Mouse (Mus musculus): ENCODE data around the gene Arpc3. TPM values are rescaled to one million over a fixed set of nuclear protein-coding genes. Genes with fewer than 3 reads are reported as not detected.
"Not testable (repeated sequence)": the region's sequence is repeated elsewhere in the genome, so short reads cannot be mapped to it uniquely, and the experiment has no call there.

The Arpc3 gene
- total RNA-seq, 2 experiments from 2014 or later, result 261 to 275 TPM

- TF ChIP-seq CTCF (conservative IDR thresholded peaks at IDR 0.05), result no peak
- peak; percentile 55 to 72 for DNase-seq (ENCODE audit: low spot score in 2 of 2)
- H3K27ac ChIP-seq, result peak overlapping the region; percentile 68
- H3K4me3 ChIP-seq, result no peak overlapping the region
Measured at GRCm38 (mm10) chr5:122402772-122403171, 11.1 kb downstream of the Arpc3 start.

- TF ChIP-seq CTCF (conservative IDR thresholded peaks at IDR 0.05), result no peak
- Histone ChIP-seq H3K27ac (peak overlapping the region; percentile 68), H3K4me3 (no peak overlapping the region)
- no peak for DNase-seq (ENCODE audit: low spot score in 2 of 2)
Measured at GRCm38 (mm10) chr5:122403362-122403761, 11.7 kb downstream of the Arpc3 start.

DNA sequence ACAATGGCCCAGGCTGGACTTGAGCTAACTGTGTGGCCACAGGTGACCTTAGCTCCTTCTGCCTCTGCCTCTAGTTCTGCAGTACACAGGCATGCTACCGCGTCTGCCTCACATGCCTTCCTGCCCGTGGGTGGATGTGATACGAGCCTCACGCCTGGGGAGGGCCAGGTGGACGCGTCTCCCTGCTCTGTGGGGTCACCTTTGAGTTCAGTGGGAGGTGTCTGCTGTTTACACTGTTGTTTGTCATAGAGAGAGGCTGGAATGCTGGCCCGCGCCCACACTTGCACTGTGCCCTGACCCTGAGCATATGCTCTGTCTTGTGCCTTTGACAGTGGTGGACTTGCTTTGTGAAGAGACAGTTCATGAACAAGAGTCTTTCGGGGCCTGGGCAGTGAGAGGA lies 13.9 kb downstream of the Arpc3 start:
- no peak for DNase-seq (ENCODE audit: low spot score in 2 of 2)
- no peak for TF ChIP-seq CTCF (conservative IDR thresholded peaks at IDR 0.05)
- no peak overlapping the region for H3K27ac ChIP-seq
- H3K4me3 ChIP-seq, result no peak overlapping the region

- Histone ChIP-seq H3K4me3 (no peak overlapping the region), H3K27ac (no peak overlapping the region)
- no peak for DNase-seq (ENCODE audit: low spot score in 2 of 2)
- peak; percentile 55 for TF ChIP-seq CTCF (conservative IDR thresholded peaks at IDR 0.05)
Measured at GRCm38 (mm10) chr5:122409692-122410645, 18.3 kb downstream of the Arpc3 start.

- Histone ChIP-seq H3K27ac (no peak overlapping the region), H3K4me3 (no peak overlapping the region)
- DNase-seq (ENCODE audit: low spot score in 2 of 2), result no peak
- TF ChIP-seq CTCF (conservative IDR thresholded peaks at IDR 0.05), result no peak
Measured at GRCm38 (mm10) chr5:122411892-122412291, 20.2 kb downstream of the Arpc3 start.

DNA sequence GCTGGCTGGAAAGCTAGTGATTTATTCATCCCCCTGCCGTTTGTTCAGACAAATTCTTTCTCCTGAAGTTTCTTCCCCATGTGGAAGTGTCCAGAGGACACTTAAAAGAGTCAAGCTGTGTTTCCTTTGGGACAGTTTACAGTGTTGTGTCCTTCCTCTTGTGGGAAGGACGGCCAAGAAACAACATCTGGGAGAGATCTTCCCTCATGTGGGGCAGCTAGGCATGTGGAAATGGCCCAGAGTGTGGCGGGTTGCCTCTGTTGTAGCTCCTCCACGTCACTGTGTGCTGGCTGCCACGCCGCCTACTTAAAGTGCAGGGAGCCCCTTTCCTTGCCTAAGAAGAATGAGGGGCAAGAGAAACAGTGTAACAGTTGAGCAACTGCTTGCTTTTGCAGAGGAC lies 21.1 kb downstream of the Arpc3 start:
- Histone ChIP-seq H3K4me3 (no peak overlapping the region), H3K27ac (no peak overlapping the region)
- no peak for TF ChIP-seq CTCF (conservative IDR thresholded peaks at IDR 0.05)
- DNase-seq (ENCODE audit: low spot score in 2 of 2), result no peak

GRCm38 (mm10) chr5:122414351-122414750 lies 22.7 kb downstream of the Arpc3 start:
- Histone ChIP-seq H3K4me3 (no peak overlapping the region), H3K27ac (no peak overlapping the region)
- no peak for DNase-seq (ENCODE audit: low spot score in 2 of 2)
- TF ChIP-seq CTCF (conservative IDR thresholded peaks at IDR 0.05), result no peak

GRCm38 (mm10) chr5:122415465-122415864 lies 23.8 kb downstream of the Arpc3 start:
- no peak overlapping the region for H3K4me3 ChIP-seq
- no peak for DNase-seq (ENCODE audit: low spot score in 2 of 2)
- TF ChIP-seq CTCF (conservative IDR thresholded peaks at IDR 0.05), result no peak
- H3K27ac ChIP-seq, result no peak overlapping the region

- H3K27ac ChIP-seq; DNase-seq (ENCODE audit: low spot score in 2 of 2); H3K4me3 ChIP-seq: not testable (repeated sequence)
Measured at GRCm38 (mm10) chr5:122420676-122421075, 29.0 kb downstream of the Arpc3 start.

GRCm38 (mm10) chr5:122421271-122422068 lies 29.8 kb downstream of the Arpc3 start, which contains the start of gene Anapc7:
TSS of gene Anapc7 (plus strand) at chr5:122421693.
- TF ChIP-seq CTCF (conservative IDR thresholded peaks at IDR 0.05), result peak; percentile 63
- no peak for DNase-seq (ENCODE audit: low spot score in 2 of 2)
- Histone ChIP-seq H3K4me3 (peak within 1 kb of the TSS; percentile 78), H3K27ac (peak within 1 kb of the TSS; percentile 95)

DNA sequence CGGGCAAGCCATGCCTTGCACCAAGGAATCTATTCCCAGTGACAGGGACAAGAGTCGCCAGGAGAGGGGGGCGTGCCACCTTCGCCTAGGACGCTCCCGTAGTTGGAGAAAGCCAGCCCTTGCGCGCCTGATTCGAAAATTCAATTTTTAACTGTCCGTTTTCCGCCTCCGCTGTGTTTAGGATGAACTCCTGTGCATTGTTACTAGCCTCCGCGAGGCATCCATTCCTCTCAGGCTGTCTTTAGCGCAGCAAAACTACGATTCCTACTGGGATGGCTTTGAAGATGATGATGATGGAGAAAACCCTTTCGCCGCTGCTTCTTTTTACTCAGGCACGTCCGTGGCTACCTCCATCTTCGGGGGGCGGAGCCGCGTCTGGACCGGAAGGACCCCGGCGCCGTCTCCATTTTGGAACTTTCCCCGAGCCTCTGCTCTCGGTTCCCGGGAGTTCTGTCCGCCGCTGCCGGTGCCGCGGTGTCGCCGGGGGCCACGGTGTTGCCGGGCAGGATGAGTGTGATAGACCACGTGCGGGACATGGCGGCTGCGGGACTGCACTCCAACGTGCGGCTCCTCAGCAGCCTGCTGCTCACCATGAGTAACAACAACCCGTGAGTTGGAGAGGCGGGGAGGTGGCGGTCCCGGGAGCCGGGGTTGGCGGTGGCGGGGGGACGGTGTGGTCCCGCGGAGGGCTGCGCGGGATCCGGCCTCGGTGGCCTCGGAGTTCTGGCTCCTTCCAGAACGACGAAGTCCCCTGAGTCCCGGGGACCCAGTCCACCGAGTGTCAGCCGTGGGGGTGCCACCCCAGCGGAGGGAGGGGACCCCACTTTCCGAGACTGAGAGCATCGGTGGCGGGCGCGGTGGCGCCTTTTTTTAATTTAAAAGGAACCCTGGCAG lies 30.6 kb downstream of the Arpc3 start:
- no peak for TF ChIP-seq CTCF (conservative IDR thresholded peaks at IDR 0.05)
- DNase-seq (ENCODE audit: low spot score in 2 of 2), result peak; percentile 85 to 86
- peak overlapping the region; percentile 78 for H3K4me3 ChIP-seq
- peak overlapping the region; percentile 95 for H3K27ac ChIP-seq

DNA sequence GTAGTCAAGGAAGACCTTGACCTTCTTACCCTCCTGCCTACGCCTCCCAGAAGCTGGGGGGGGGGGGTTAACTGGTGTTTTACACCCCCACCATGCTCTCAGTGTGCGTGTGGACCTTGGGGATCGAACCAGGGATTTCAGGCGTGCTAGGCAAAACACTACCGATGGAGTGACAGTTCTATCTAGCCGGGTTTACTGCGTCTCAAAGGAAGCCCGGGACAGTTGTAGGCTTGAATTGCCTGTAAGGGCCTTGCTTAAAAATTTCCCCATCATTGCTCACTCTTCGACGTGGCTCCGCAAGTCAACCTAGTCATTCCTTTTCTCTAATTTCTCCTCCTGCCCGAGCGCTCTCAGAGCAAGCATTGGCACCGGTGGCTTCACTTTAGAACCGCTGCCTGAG lies 31.4 kb downstream of the Arpc3 start:
- H3K27ac ChIP-seq, result peak overlapping the region; percentile 95; the same call in 1 of the 2 replicates
- DNase-seq (ENCODE audit: low spot score in 2 of 2), result no peak
- TF ChIP-seq CTCF (conservative IDR thresholded peaks at IDR 0.05), result no peak
- H3K4me3 ChIP-seq, result peak overlapping the region; percentile 78

Measured in layer of hippocampus, adult 2 months (tissue).